Mouse (Mus musculus) c-Kit-positive CD71-negative TER-119-negative erythroid progenitor cells, embryonic 14.5 days (primary cell): ENCODE measurements around the gene Gm10378.
"Not testable (repeated sequence)": the region's sequence is repeated elsewhere in the genome, so short reads cannot be mapped to it uniquely, and the experiment has no call there.

Experiments
- DNase-seq: peaks from one replicate; pipeline ENCODE4 v3.0.0-alpha.2; 2013; ENCODE audit warnings: low read depth

Gene Gm10378

DNA sequence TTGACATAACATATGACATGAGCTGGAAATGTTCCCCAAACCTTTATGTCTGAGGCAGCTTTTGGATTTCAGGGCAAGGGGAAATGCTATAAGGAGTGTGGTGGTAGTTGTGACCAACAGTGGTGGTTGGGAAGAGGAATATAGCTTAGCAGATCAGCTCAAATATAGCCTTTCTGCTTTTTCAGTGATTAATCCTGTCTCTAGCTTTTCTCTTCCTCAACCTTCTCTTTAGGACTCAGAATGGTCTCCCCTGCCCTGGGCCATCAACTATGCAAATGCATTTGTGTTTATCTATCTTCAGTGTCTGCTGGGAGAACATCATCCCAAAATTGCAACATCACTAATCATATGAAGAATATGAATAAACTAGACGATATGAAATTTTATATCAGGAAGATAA, at the start of gene Gm10378:
Gene Gm10378 (plus strand): TSS at position 301 of the 400 bp plus-strand sequence.
- DNase-seq: not testable (repeated sequence)

DNA sequence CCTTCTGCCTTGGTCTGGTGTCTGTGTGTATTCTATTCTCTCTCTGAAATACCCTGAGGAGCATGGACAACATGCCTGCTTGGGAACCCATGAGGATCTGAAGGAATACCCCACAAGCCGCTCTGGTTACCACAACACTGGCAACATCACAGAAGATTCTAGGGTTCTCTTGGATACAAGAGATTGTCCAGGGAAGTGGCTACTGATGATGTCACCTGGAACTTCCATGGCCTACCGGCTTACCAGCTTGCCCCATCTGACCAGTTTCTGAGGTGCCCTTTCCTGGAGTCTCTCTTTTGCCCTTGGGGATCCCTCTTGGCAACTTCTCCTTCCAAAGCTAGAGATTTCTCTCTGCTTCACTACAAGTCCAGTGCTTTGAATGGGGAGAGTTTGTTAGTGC, 13.9 kb upstream of the Gm10378 start, which contains the start of gene Gm3633:
Gene Gm3633 (minus strand): TSS at position 101 of the 400 bp plus-strand sequence.
- DNase-seq: not testable (repeated sequence)
